Mouse (Mus musculus) heart, embryonic 10.5 days (tissue): ENCODE data around the gene Fam129c. TPM values are rescaled to one million over a fixed set of nuclear protein-coding genes. Genes with fewer than 3 reads are reported as not detected.

Source experiments
- DNase-seq: peaks from one replicate; pipeline ENCODE4 v3.0.0-alpha.2; 2017; ENCODE audit warnings: low spot score
- H3K27ac ChIP-seq: fragments of 300-500 bp; sonication (generic); 2 replicates; pipeline ENCODE4 v1.5.1; 2016; ENCODE audit warnings: mild to moderate bottlenecking
- H3K27me3 ChIP-seq: fragments of 300-500 bp; sonication (generic); 2 replicates; pipeline ENCODE4 v1.6.1; 2016; ENCODE audit warnings: mild to moderate bottlenecking; ENCODE audit not compliant: poor library complexity, insufficient read depth, severe bottlenecking
- H3K36me3 ChIP-seq: fragments of 300-500 bp; sonication (generic); 2 replicates; pipeline ENCODE4 v1.6.1; 2016; ENCODE audit warnings: mild to moderate bottlenecking, moderate library complexity
- H3K4me1 ChIP-seq: fragments of 300-500 bp; sonication (generic); 2 replicates; pipeline ENCODE4 v1.6.1; 2016; ENCODE audit warnings: mild to moderate bottlenecking
- H3K4me3 ChIP-seq: fragments of 300-500 bp; sonication (generic); 2 replicates; pipeline ENCODE4 v1.5.1; 2016; ENCODE audit warnings: mild to moderate bottlenecking, moderate library complexity
- H3K9me3 ChIP-seq: fragments of 300-500 bp; sonication (generic); 2 replicates; pipeline ENCODE4 v1.6.1; 2016; ENCODE audit warnings: mild to moderate bottlenecking, moderate library complexity
- WGBS: fragments of 180-500 bp; shearing (Covaris S2); methylation state at CpG from one replicate; pipeline ENCODE4 v1.1.7; 2016; 5-methylcytosine and 5-hydroxymethylcytosine counted together
- polyA plus RNA-seq: library from polyadenylated mRNA; unstranded; fragments of >200 nt; fragmentation: Nextera tagmentation; extraction: Ambion mirVana; gene quantifications from 2 replicates; pipeline ENCODE4 v1.2.1, GENCODE M21; 2016

The Fam129c gene
- polyA plus RNA-seq, 1 experiment from 2014 or later = 3.6 TPM

DNA sequence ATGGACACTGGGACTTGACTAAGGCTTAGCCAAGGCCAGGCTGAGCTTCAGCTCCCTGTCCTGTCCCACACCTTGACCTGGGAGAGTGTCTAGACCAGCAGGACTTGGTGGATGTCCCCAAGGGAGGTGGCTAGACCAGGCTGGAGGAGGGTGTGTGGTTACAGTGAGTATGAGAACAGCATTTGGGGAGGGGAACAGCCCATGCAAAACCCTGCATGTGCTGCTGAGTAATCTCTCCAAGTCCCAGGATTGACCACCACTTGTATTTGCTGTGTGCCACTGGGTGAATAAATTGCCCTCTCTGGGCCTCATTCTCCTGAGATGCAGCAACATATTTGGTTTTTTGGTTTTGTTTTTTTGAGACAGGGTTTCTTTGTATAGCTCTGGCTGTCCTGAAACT lies 927 bp downstream of the Fam129c start:
- DNase-seq = no peak
- H3K4me3 ChIP-seq = no peak overlapping the region
- H3K36me3 ChIP-seq = peaks cover 25% of the 10 kb centered on the region; the same call in 1 of the 2 replicates
- H3K27ac ChIP-seq = no peak overlapping the region
- peaks cover 55% of the 10 kb centered on the region for H3K27me3 ChIP-seq
- H3K9me3 ChIP-seq = no peaks in the 10 kb centered on the region
- peaks cover 31% of the 10 kb centered on the region for H3K4me1 ChIP-seq

DNA sequence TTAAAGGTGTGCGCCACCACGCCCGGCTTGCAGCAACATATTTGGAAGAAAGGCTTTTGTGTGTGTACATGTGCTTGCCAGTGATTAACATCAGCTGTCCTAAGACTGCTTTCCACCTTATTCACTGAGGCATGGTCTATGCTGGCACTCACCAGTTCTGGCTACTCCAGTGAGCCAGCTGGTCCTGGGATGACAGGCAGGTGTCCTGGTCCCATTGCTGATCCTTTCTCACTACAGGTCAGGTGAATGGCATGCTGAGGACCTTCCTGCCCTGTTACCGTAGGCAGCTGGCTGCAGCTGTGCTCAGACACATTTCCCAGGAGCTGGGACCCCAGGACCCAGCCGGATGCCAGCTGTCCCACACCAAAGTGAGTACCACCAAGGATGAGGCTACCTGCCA lies 1.4 kb downstream of the Fam129c start:
- peaks cover 60% of the 10 kb centered on the region for H3K27me3 ChIP-seq
- H3K9me3 ChIP-seq = no peaks in the 10 kb centered on the region
- DNase-seq = no peak
- H3K4me1 ChIP-seq = peaks cover 30% of the 10 kb centered on the region
- WGBS = 88% methylated on average over 5 of the region's 5 CpGs
- no peak overlapping the region for H3K4me3 ChIP-seq
- H3K36me3 ChIP-seq = peaks cover 22% of the 10 kb centered on the region; the same call in 1 of the 2 replicates
- H3K27ac ChIP-seq = no peak overlapping the region

DNA sequence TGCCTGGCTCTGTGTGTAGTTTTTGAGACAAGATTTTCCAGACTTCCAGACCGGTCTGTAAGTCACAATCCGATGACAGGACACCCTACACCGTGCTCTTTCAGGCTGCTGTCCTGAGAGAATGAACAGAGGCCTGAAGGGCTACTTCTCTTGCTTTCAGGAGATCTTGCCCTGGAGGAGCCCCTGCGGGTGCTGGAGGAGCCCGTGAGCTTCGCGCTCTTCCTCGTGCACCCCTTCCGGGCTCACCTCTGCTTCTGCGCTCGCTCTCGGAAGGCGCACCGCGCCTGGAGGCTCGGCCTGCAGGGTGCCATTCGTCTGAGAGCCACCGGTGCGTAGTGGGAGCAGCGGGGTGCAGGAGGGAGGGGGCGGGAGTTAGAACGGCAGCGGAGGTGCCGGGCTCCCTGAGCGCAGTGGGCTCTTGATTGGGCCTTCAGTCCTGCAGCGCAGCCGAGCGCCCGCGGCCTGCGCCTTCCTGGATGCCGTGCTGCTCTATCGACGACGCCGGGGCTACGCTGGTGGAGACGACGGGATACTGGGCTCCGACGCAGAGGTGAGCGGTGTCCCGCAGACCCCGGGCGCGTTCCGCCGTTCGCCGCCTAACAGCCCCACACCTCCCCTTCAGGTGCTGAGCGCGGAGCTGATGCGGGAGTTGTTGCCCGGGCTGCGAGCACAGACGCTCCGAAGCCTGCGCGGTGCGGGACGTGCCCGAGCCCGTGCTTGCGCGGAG lies 4.7 kb downstream of the Fam129c start:
- no peak for DNase-seq
- no peaks in the 10 kb centered on the region for H3K9me3 ChIP-seq
- peaks cover 77% of the 10 kb centered on the region for H3K27me3 ChIP-seq
- peak overlapping the region; percentile 24 for H3K27ac ChIP-seq
- peaks cover 18% of the 10 kb centered on the region for H3K4me1 ChIP-seq
- peaks cover 13% of the 10 kb centered on the region; the same call in 1 of the 2 replicates for H3K36me3 ChIP-seq
- peak overlapping the region; percentile 58 for H3K4me3 ChIP-seq
- WGBS = 3% methylated on average over 65 of the region's 65 CpGs

DNA sequence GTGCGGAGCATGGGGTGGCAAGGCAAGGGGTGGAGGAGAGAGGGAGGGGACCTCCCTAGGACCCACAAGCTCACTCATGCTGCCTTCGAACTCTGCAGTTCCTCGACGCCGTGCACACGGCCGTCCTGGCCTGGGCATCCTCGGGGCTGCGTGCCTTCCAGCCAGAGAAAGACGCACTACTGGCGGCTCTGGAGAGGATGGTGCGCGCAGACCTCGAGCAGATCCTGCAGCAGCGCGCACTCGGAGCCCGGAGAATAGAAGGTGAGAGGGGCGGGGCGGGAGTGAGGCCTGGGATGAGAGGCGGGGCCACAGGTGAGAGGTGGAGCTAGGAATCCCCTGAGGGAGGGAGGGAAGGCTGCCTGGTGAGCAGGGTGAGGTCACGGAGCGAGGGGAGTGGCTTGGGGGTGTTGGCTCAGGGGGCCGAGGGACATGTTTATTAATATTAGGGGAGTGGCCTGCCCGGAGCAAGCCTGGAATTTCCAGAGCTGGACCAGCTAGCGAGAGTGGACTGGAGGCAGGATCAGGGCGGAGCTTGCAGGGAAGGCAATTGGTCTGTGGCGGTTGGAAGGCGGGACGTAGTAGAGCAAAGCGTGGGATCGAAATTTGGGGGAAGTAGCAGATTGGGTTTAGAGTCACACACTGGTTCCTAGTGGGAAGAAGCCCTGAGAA lies 5.4 kb downstream of the Fam129c start:
- Histone ChIP-seq H3K9me3 (no peaks in the 10 kb centered on the region), H3K27me3 (peaks cover 77% of the 10 kb centered on the region), H3K4me1 (peaks cover 18% of the 10 kb centered on the region), H3K27ac (peak overlapping the region; percentile 24), H3K36me3 (peaks cover 13% of the 10 kb centered on the region; the same call in 1 of the 2 replicates), H3K4me3 (peak overlapping the region; percentile 58)
- under 1% methylated on average over 32 of the region's 32 CpGs for WGBS
- peak; percentile 89 for DNase-seq

DNA sequence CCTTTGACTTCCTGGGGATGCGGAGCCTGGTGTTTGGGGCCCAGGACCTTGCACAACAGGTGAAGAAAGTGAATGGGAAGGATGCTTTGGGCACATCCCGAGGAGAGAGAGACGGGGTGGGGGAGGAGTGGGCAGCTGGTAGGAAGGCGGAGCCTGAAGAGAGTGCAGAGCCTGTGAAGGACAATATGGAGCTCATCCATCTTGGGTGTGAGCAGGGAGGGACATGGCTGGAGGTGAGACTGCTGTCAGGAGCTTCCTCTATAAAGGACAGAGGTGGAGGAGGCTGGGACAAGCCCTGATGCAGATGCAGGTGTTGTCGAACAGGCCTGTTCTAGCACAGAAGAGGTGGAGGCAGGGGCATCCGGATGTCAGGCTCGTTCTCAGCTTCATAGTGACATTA lies 6.6 kb downstream of the Fam129c start:
- peaks cover 66% of the 10 kb centered on the region for H3K27me3 ChIP-seq
- 55% methylated on average over 7 of the region's 7 CpGs for WGBS

DNA sequence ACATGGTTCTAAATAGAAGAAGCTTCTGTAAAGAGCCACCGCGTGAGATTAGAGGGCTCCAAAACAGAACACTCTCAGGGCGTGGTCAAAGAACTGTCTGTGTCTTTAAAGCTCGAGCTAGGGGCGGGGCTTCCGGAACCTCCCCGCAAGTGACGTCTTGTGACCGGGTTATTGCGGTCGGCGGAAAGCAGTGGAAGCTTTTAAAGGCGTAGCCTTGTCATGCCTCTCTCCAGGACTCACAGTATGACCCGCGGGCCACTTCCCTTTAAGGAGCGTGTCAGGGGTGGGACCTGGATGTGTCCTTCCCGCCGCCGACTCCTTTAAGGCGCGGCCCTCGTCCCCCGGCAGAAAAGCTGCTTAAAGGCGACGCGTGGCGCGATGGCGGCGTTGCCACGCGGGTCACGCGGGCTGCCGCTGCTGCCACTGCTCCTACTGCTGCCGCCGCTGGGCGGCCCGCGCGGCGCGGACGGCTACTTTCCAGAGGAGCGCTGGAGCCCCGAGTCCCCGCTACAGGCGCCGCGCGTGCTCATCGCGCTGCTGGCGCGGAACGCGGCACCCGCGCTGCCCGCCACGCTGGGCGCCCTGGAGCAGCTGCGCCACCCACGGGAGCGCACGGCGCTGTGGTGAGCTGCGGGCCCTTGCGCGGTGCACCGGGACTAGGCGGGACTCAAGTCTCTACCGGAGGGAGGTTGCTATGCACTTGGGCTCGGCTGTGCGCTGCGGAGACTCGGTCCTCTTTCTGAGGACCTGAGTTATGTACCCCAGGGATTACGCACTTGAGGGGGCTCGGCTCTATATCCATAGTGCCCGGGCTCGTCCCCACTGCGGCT lies 13.6 kb downstream of the Fam129c start, which contains the start of gene Colgalt1:
Gene Colgalt1, plus strand, starts transcription at position 177 of the 830 bp plus-strand sequence.
- Histone ChIP-seq H3K27me3 (no peaks in the 10 kb centered on the region; the same call in 1 of the 2 replicates), H3K9me3 (no peaks in the 10 kb centered on the region), H3K27ac (peak within 1 kb of the TSS; percentile 94), H3K4me3 (peak within 1 kb of the TSS; percentile 75), H3K36me3 (peaks cover 30% of the 10 kb centered on the region), H3K4me1 (peaks cover 15% of the 10 kb centered on the region)
- peak; percentile 99 for DNase-seq
- under 1% methylated on average over 82 of the region's 82 CpGs for WGBS

More for the DNA sequence above, 6.6 kb downstream of the Fam129c start:
- Histone ChIP-seq H3K36me3 (peaks cover 11% of the 10 kb centered on the region; the same call in 1 of the 2 replicates), H3K4me1 (peaks cover 18% of the 10 kb centered on the region), H3K4me3 (no peak overlapping the region), H3K9me3 (no peaks in the 10 kb centered on the region), H3K27ac (no peak overlapping the region)
- DNase-seq = no peak

DNA sequence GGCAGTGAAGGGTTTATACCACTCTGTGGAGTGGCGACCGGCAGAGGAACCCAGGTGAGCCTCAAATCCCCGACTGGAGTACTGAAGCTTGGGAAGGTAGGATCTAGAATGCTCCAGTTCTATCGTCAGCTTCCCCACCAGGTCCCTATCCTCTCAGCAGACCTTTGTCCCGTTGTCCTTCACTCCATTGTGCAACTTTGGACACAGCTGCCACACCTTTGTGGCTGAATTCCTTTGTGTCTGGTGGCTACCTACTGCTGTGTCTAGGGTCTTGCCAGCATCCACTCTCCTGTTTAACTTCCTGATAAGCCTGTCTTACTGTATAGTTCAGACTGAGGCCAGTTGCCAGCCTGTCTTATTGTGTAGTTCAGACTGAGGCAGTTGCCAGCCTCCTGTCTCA lies 14.7 kb downstream of the Fam129c start:
- Histone ChIP-seq H3K27ac (0 out of 2 replicates have a peak overlapping the region, but pooled peaks have one; percentile 94), H3K4me1 (peaks cover 15% of the 10 kb centered on the region), H3K4me3 (peak overlapping the region; percentile 75), H3K27me3 (no peaks in the 10 kb centered on the region), H3K36me3 (peaks cover 41% of the 10 kb centered on the region), H3K9me3 (no peaks in the 10 kb centered on the region)
- 49% methylated on average over 5 of the region's 5 CpGs for WGBS
- no peak for DNase-seq

DNA sequence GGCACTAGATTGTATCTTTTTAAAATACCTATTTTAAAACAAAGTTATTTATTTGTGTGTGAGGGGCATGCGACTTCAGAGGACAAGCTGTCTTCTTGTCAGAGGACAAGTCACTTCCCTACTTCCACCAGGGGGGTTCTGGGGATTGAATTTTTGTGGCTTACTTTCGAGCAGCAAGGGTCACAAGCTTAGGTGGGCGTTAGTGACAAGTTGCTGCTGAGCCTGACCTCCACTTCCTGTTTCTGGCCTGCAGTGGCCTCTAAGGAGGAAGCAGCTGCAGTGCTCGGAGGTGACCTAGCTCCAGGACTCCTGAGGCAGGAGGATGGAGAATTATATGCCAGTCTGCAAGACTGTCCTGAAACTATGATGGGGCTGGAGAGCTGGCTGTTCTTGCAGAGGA lies 16.0 kb downstream of the Fam129c start:
- H3K4me1 ChIP-seq = peaks cover 15% of the 10 kb centered on the region
- peaks cover 53% of the 10 kb centered on the region for H3K36me3 ChIP-seq
- no peak overlapping the region for H3K27ac ChIP-seq
- no peak for DNase-seq
- H3K9me3 ChIP-seq = no peaks in the 10 kb centered on the region
- 55% methylated on average over 4 of the region's 4 CpGs for WGBS
- H3K4me3 ChIP-seq = no peak overlapping the region
- H3K27me3 ChIP-seq = no peaks in the 10 kb centered on the region

DNA sequence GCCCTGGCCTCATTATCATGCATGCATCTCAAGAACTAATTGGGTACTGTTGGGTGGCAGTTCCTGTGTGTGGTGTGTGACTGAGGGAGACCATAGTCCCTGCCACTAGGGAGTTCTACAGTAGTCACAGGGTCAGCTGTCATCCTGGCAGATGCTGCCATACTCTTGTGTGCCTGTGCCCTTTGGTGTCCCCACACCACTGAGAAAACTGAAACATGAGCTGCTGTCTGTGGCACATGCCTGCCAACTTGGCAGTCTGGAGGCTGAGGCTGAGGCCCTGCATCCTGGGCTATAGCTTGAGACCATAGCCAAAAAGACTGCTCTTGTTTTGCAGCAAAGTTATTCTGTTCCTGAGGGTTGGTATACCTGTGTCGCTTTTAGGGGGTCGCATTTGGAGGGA lies 22.3 kb downstream of the Fam129c start:
- peaks cover 32% of the 10 kb centered on the region for H3K9me3 ChIP-seq
- H3K27ac ChIP-seq = no peak overlapping the region
- no peaks in the 10 kb centered on the region for H3K27me3 ChIP-seq
- no peak overlapping the region for H3K4me3 ChIP-seq
- H3K36me3 ChIP-seq = peaks cover 97% of the 10 kb centered on the region
- DNase-seq = no peak
- no peaks in the 10 kb centered on the region for H3K4me1 ChIP-seq
- WGBS = 90% methylated on average over 2 of the region's 2 CpGs

DNA sequence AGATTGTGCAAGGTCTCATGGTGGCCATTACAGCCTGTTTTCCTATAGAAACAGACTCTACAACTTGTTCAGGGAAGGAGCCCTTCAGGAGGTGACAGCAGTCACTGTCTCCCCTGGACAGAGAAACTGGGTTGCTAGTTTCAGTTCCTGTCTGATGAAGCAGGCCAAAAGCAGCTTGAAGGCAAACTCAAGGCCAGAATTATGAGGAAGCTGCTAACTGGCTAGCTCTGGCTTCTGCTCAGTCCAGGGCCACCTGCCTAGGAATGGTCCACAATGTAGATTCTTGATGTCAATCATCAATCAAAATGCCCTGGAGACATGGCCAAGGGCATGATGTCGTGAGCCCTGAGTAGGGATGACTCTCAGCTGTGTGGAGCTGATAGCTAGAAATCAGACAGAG lies 27.6 kb downstream of the Fam129c start:
- WGBS = 93% methylated on average over 1 of the region's 1 CpGs
- Histone ChIP-seq H3K9me3 (peaks cover 32% of the 10 kb centered on the region), H3K4me3 (no peak overlapping the region), H3K27me3 (peaks cover 7% of the 10 kb centered on the region), H3K4me1 (peaks cover 32% of the 10 kb centered on the region), H3K36me3 (peaks cover 58% of the 10 kb centered on the region), H3K27ac (no peak overlapping the region)
- DNase-seq = no peak

DNA sequence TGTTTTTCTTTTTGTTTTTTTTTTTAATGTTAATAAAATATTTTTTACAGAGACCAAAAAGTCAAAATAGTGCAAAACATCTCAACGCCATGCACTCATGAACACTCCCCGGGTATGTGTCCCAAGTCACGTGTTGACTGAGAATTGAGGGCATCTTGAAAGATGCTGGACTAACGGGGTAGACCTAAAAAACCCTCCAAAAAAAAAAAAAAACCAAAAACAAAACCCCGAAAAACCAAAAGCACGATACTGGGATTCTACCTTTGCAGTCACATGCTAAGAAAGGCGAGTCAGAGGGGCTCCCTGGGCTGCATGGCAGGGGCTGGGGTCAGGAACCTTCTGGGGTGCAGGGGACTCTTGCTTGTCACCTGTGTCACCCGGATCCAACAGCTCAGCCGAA lies 29.3 kb downstream of the Fam129c start:
- Histone ChIP-seq H3K4me3 (no peak overlapping the region), H3K36me3 (peaks cover 42% of the 10 kb centered on the region), H3K27ac (no peak overlapping the region), H3K9me3 (peaks cover 21% of the 10 kb centered on the region), H3K4me1 (peaks cover 33% of the 10 kb centered on the region), H3K27me3 (peaks cover 23% of the 10 kb centered on the region)
- DNase-seq = no peak
- WGBS = 81% methylated on average over 9 of the region's 9 CpGs

DNA sequence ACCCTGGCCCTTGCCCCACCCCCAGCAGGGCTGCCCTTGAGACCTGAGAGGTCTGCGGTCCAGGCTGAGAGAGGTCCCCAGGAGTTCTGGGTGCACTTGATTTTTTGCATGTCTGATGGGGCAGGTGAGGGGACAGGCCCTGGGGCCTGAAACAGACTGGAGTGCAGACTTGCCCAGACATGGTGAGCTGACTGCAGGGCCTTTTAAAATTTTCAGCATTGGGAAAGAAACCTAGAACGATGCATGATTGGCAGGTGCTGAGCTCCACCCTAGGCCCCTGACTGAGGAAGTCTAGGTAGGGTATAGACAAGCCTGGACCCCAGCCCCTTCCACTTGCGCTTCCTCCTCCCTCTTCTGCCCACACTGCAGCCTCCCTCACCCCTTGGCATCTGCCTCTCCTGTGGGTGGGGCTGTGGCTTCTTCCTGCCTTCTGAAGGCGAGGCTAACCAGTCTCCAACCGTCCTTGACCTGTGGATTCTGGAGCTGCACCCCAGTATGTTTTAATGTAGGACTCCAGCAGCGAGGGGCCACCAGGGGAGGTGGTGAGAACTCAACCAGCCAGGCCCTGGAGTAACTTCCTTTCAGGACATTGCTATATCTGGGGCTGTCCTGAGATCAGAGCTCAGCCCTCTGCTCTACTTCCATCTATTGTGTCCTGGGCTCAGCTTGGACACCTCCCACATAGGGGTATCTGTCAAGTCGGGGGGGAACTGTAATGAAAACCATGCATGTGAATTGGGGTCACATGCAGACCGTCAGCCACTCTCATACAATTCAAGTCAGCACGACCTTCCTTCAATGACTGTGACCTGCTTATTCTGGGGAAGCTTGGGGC lies 30.0 kb downstream of the Fam129c start:
- DNase-seq = no peak
- H3K4me3 ChIP-seq = peak overlapping the region; percentile 8; the same call in 1 of the 2 replicates
- 48% methylated on average over 9 of the region's 9 CpGs for WGBS

More for the DNA sequence above, 30.0 kb downstream of the Fam129c start:
- H3K9me3 ChIP-seq = peaks cover 17% of the 10 kb centered on the region
- peaks cover 35% of the 10 kb centered on the region for H3K36me3 ChIP-seq
- peaks cover 33% of the 10 kb centered on the region for H3K4me1 ChIP-seq
- peaks cover 30% of the 10 kb centered on the region for H3K27me3 ChIP-seq
- peak overlapping the region; percentile 87; the same call in 1 of the 2 replicates for H3K27ac ChIP-seq
